Mouse (Mus musculus) CD4-positive, CD25-positive, alpha-beta regulatory T cell, adult 4 months (primary cell): ENCODE data around the gene Il23a. TPM values are rescaled to one million over a fixed set of nuclear protein-coding genes. Genes with fewer than 3 reads are reported as not detected.
"Not testable (repeated sequence)": the region's sequence is repeated elsewhere in the genome, so short reads cannot be mapped to it uniquely, and the experiment has no call there.

Experiments used
- ATAC-seq: one replicate; pipeline ENCODE4 v1.8.0; 2017
- polyA plus RNA-seq, 2 experiments: library from polyadenylated mRNA; unstranded; fragments of 100-300 nt; shearing (Covaris generic); gene quantifications; one replicate each; pipeline ENCODE4 v1.2.1; 2017

Il23a gene
- polyA plus RNA-seq: not detected

DNA sequence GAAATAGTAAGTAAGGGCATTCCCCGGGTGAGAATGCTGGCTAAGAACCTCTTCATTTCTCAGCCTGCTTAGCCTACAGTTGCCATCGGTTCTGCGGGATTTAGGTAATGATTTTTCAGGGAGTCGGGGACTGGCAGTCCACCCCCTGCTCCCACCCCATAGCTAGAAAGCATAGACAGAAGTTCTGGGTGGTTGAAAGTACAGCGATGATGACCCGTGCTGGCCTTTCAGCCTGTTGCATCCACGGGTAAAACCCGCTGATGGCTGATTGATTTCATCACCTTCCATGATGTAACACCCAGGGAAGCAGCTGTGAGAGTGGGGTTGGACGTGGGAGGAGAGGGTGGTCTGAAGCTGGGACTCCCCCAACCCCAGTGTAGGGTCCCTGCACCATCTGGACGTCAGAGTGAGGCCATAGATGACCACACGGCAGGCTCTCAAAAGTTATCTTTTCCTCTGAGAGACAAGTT lies at the start of gene Il23a:
Il23a (minus strand) TSS at position 51 of the 470 bp plus-strand sequence.
- ATAC-seq: no peak

DNA sequence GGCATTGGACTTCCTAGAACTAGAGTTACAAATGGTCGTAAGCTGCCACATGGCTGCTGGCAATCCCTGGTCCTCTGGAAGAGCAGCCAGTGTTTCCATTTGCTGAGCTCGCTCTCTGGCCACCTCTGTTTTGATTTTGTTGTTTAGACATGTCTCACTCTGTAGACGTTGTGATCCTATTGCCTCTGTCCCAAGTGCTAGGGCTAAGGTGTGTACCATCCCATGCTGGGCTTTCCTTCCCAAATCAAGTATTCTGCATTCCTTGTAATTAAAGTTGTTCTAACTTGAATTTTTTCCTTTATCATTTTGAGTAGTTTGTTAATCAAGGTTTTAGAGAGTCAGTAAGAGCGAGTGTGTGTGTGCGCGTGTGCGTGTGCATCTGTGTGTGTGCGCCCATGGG lies 49.0 kb upstream of the Il23a start:
- no peak for ATAC-seq

DNA sequence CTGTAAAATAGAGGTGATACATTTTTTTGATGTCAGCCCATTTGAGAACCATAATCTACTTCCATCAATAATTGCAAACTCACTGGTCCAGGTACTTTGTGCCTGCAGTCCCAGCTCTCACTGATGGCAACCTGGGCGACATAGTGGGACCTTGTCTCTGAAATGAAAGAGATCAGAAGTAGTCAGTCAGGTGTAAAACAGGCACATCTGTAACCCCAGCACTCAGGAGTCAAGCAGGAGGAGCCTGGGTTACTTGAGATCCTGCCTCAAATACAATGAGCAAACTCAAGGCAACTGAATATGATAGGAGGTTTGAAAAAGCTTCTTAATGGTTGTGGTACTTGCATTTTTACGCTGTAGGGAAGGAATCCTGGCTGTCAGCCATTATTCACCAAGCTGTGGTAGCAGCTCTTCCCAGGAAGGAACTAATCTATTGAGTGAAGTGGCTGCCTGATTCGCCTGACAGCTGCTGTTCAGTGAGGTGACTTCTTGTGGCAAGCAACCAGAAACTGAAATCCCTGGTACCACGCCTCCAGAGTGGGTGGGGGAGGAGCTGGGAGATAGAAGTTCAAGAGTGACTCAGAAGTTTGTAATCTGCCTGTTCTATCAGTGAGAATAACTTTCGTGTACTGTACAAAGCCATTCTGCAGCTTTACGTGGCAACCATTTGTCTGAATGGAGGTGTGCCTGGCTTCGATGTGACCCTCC lies 46.2 kb upstream of the Il23a start:
- peak; percentile 97 for ATAC-seq

DNA sequence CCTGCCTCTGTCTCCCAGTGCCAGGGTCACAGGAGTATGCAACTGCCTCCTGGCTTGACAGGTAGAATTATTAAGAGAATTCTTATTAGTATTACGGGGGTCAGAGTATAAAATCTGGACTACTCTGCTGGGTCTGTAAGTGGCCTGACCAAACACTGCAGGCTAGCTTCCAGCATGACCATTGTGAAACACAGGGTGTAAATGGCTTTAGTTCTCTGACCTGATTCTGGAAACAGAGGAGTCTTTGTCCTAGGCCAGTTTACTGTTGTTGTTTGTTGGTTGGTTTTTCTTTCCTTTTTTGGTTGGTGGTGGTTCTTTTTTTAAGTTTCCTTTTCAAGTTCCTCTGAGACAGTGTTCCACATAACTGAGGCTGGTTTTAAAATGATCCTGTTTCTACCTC lies 44.9 kb upstream of the Il23a start:
- no peak for ATAC-seq

DNA sequence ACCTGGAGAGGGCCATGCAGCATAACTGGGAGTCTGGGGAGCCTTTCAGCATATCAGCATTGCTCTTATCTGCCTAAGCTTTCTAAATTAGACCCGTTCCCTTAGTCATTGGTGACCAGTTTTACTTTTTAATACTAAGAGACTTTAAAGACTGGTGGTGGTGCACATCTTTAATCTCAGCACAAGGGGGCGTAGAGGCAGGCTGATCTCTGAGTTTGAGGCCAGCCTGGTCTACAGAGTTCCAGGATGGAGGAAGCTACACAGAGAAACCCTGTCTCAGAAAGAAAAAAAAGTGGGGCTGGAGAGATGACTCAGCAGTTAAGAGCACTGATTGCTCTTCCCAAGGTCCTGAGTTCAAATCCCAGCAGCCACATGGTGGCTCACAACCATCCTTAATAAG lies 41.7 kb upstream of the Il23a start:
- ATAC-seq: no peak

DNA sequence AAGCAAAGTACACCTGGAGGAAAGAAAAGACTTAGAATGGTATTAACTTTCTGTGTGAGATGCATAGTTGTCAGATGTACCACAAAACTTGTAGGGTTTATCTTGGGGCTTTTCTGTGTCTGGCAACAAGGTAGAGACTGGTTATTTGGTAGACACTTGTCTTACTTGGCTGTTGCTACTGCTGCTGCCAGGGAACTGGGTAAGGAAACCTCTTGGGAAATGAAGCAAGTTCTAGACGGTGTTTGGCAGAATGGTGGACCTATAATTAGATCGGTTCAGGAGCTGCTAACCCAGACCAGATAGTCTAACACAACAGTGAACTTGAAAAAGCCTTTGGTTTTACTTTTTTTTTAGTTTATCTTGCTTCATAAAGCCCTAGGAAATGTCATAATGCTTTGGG lies 40.4 kb upstream of the Il23a start:
- no peak for ATAC-seq

DNA sequence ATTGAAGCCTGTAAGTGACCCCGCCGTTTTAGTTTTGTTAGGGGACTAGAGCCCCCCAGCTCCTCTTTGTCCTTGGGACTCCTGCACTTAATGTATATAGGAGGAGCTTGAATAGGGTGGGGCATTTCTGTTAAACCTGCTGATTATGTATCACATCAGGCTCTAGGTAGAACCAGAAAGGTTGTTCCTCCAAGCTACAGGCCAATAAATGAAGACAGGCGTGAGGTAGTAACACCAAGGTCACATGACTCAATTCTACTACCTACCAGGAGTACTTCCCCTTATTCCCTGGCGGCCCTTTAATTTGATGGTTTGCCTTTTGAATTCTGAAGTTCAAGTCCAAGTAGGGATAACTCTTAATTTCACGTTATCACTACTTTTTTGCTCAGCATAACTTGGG lies 39.9 kb upstream of the Il23a start:
- ATAC-seq: no peak

DNA sequence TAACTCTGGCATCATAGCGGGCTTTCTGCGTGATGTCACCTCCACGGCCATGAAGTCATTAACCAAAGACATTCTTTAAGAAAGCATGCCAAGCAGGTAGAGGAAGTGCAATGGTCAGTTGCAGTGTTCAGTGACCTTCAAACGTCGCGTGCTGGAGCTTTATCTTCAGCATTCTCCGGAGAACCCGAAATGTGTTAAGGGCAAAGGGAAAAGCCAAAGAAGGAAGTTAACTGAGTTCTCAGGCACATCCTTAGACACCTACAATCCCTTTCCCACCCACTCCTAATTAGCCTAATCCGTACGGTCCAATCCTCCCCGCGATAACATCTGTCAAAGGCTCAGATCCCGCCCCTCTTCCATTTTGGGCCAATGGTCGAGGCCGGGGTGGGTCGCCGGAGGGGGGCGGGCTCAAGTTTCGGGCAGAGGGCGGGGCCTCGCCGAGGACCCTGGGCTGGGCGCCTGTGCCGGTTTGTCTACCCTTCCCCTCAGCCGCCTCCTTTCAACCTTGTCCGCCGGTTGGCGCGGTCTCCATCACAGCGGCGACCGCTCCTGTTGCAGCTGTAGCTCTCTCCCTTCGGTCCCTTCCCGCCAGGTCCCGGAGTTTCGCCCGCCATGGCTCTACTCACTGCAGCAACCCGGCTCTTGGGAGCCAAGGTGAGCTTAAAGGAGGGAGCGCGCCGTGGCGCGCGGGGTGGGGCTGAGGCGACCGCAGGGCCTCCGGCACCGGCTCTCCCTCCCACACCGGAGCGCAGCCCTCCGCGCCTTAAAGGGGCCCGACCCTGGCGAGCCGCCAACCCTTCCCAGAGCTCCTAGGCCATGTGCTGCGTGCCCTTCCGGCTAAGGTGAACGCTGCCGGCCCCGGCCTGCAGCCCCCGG lies 39.0 kb upstream of the Il23a start, which contains the start of gene Cs:
Cs (plus strand) TSS at position 429 of the 876 bp plus-strand sequence.
- peak; percentile 94 for ATAC-seq

DNA sequence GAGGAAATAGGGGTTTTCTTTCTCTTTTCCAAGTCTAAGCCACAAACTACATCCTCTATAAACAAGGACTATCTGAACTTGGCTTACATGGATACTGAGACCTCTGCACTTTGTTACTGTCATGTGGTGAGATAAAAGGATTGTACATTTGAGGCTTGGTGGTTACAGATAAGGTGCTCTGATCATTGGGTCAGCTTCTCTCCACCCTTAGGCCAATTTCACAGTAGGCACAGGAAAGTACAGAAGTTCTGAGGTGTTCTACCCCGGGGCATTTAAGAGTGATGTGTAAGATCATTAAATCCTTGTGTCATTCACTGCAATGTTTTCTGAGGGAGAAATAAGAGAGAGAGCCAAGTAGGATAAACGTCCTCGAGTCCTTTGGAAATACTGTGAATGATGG lies 38.0 kb upstream of the Il23a start:
- no peak for ATAC-seq

DNA sequence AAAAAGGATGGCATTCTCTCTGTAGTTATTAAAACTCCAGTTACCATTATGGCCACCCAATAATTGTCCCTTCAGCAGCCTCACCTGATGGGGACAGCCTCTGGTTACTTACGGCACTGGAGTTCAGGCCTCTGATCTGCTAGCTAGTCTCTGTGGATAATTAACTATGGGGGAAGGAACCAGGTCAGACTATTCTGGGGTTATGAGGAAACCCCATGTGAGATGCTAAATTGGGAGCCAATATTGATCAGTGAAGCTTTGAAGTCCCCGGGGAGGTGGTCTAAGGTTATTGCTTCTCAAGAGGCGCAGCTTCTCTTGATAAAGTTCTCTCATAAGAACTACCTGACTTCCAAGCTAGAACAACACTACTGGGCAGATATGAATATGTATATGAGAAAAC lies 37.6 kb upstream of the Il23a start:
- no peak for ATAC-seq

DNA sequence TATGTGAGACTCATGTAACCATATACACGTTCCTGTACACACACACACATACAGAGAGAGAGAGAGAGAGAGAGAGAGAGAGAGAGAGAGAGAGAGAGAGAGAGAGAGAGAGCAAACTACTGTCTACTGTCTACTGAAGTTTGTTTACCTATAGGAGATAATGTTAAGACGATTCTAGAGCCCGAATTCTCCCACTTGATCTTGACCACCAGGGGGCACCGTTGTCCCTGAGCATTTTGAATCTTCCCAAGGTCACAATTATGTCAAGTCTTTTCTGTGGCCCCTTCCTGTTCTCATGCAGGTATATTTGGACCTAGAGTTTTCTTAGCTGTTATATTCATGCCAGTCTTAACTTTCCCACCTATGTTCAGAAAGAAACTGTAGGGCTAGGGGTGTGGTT lies 37.0 kb upstream of the Il23a start:
- peak; percentile 29 for ATAC-seq

DNA sequence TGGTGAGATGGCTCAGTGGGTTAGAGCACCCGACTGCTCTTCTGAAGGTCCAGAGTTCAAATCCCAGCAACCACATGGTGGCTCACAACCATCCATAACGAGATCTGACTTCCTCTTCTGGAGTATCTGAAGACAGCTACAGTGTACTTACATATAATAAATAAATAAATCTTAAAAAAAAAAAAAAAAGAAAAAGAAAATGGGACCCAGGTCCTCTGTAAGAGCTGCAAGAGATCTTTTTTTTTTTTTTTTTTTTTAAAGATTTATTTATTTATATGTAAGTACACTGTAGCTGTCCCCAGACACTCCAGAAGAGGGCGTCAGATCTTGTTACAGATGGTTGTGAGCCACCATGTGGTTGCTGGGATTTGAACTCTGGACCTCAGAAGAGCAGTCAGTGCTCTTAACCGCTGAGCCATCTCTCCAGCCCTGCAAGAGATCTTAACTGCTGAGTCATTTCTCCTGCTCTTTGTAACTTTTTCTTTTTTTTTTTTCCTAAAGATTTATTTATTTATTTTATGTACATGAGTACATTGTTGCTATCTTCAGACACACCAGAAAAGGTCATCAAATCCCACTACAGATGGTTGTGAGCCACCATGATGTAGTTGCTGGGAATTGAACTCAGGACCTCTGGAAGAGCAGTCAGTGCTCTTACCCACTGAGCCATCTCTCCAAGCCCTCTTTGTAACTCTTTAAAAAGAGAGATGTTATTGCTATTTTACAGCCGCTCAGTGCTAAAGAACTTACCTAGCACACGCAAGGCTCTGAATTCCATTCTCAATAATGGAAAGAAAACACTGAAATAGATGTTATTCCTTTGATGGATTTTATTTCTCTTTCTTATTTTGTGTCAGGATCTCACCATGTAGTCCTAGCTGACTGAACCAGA lies 34.1 kb upstream of the Il23a start:
- not testable (repeated sequence) for ATAC-seq

DNA sequence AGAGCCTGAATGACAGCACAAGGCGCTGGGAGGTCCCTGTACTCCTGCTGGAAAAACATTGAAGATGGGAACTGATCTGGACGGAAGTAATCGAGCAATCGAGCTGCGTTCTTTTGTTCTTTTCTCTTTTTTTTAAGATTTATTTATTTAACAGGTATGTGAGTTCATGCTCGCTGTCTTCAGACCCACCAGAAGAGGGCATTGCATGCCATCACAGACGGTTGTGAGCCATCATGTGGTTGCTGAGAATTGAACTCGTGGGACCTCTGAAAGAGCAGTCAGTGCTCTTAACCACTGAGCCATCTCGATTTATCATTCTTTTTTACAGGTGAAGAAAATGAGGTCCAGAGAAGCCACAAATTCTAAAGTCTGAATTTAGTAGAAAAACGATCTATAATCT lies 29.1 kb upstream of the Il23a start:
- no peak for ATAC-seq

DNA sequence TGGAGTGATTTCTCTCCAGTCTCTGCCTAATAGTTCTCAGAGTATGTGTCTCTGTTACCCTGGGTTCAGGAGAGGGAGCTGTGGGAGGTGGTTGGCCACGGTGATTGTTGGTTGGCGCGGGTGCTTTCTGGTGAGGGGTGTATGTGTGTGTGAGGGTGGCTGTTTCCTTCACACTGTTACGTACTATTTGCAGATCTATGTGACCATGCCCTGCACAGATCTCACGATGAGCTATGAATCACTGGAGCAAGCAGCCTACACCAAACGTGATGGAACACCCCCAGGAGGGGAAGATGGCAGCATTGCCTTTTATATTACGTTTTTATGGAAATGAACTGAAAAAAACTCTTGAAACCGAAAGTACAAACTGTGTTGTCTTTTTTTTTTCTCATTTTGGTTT lies 28.3 kb upstream of the Il23a start:
- ATAC-seq: no peak

DNA sequence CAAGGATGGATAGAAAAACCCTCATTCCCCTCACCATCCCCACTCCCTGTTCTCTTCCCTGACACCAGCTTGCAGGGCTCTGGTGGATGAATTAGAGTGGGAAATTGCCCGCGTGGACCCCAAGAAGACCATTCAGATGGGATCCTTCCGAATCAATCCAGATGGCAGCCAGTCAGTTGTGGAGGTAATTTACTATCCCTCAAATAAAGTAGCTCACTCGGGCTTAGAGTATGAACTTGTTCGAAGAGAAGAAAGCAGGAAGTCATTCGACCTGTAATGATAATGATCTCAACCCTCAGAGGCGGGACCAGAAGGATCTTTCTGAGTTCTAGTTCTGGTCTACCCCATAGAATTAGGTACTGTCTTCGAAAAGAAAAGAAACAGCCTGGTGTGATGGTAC lies 25.0 kb upstream of the Il23a start:
- peak; percentile 68 for ATAC-seq

DNA sequence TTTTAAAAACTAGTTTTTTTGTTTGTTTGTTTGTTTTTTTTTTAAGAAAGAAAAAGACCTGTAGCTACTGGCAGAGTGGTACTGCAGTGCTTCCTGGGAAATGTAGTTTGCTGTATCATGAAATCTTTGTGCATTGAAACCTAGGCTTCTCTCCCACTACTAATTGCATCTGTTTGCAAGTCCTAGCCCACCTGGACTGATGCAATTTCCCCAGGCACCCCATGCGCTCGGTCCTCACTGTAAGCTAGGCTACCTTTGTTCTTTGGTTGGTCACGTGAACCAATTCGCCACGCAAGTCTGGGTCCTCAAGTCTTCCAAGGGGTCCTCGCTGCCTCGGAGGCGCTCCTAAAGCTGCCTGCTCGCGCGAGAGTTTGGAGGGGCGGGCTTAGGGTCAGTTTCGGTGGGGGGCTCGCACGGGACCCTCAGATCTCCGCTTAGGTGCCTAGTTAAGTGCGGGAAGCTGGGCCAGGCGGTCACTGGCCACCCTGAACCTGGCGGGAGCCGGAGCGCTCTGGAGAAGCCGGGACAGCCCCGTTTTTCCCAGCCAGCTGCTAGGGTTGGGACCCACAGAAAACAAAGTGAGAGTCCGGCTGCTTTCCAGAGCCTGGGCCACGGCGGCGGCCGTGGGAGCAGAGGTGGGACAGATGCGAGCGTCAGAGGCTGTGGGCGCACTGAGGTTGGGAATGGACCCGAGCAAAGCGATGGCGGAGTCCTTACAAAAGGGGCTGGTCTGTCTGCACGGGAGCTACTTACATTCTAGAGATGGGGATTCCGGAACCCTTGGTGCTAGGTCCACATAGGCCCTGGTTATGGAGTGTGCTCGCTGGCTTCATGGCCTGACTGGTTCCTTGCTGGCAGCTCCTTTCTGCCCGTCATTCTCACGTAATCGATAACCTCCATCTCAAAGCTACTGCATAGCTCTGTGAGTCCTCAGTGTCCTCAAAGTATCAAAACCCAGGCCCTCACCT lies 23.9 kb upstream of the Il23a start, which contains the start of gene Cnpy2:
Cnpy2 (plus strand) TSS at position 319 of the 968 bp plus-strand sequence.
- ATAC-seq: peak; percentile 78

DNA sequence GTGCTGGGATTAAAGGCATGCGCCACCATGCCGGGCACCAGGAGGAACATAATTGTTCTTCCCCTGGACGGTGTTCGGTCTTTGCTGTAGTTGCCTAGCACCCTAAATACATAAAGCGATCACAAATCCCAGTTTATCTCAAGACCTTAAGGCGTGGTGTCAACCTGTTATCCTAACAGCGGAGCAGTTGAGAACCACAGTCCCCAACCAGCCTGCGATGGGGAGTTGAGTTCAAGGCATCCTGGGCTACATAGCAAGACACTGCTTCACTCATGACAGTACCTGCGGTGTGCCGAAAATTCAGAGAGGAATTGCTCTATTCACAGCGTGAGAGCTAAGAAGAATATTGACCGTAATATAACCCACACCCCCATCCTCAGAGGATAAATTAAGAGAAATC lies 23.1 kb upstream of the Il23a start:
- ATAC-seq: no peak

DNA sequence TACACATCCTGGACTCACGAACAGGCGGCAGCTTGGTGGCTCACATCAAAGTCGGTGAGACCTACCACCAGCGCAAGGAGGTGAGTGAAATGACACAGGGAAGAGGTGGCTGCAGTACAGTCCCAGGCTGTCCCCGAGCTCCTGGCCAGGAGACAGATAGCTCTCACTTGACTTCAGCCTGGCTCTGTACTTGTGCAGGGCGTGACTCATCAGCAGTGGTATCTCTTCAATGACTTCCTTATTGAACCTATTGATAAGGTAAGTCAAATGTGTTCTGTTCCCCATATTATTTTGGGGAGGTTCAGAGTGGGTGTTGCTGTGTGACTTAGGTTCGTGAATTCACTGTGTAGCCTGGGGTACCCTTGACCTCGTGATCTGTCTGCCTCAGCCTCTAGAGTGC lies 17.0 kb upstream of the Il23a start:
- no peak for ATAC-seq

DNA sequence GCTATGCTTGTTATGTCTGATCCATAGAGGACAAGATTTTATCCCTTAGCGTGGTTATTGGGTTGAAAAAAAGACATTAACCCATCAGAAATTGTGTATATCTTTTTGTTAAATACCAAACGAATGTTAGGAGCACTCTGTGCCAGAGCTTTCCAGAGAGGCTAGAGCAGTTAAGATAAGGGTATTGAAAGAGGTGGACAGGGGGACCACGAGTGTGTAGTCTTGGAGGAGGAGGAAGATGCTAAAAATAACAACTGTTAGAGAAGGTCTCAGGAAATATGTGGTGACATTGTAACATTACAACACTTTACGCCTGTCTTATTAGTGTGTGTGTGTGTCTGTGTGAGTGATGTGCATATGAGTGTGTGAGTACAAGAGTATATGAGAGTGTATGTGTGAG lies 12.3 kb upstream of the Il23a start:
- no peak for ATAC-seq

DNA sequence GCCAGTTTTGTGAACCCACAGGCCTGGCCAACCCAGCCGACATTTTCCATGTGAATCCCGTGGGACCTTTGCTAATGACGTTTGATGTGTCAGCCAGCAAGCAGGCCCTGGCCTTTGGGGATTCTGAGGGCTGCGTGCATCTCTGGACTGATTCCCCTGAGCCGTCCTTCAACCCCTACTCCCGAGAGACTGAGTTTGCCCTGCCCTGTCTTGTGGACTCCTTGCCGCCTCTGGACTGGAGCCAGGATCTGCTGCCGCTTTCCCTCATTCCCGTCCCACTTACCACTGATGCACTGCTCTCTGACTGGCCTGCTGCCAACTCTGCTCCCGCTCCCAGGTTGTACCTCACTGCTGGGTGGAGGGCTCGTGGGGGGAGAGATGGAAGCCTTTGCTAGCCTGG lies 11.6 kb upstream of the Il23a start:
- ATAC-seq: no peak

DNA sequence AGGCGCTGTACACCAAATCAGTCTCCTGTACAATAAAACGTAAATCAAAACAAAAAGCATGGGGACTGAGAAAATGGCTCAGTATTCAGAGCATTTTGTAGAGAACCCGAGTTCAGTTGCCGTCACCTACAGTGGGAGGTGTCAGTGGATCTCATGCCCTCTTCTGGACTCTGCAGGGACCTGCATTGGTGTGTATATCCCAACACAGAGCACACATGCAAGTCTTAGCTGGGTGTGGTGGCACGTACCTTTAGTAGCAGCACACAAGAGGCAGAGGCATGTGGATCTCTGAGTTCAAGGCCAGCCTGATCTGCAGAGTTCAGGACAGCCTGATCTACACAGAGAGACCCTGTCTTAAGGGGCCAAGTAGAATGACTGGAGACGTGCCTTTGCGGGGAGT lies 11.1 kb upstream of the Il23a start:
- ATAC-seq: no peak
